Mouse (Mus musculus) limb, embryonic 15.5 days (tissue): ENCODE results near the gene Glod4. TPM values are rescaled to one million over a fixed set of nuclear protein-coding genes. Genes with fewer than 3 reads are reported as not detected.

ENCODE experiments used
- ATAC-seq: fragments of 200-750 bp; cut with Nextera tagmentation; 2 replicates; pipeline ENCODE4 v1.8.0; 2017; ENCODE audit warnings: low read depth, moderate TSS enrichment; ENCODE audit not compliant: insufficient number of reproducible peaks, low FRiP score, low TSS enrichment
- H3K27ac ChIP-seq: fragments of 300-500 bp; sonication (generic); 2 replicates; pipeline ENCODE4 v1.5.1; 2015; ENCODE audit warnings: moderate library complexity, mild to moderate bottlenecking, inconsistent platforms
- H3K27me3 ChIP-seq: fragments of 300-500 bp; sonication (generic); 2 replicates; pipeline ENCODE4 v1.6.1; 2015; ENCODE audit warnings: inconsistent platforms
- H3K36me3 ChIP-seq: fragments of 300-500 bp; sonication (generic); 2 replicates; pipeline ENCODE4 v1.6.1; 2015; ENCODE audit warnings: inconsistent platforms
- H3K4me1 ChIP-seq: fragments of 300-500 bp; sonication (generic); 2 replicates; pipeline ENCODE4 v1.6.1; 2015; ENCODE audit warnings: inconsistent platforms
- H3K4me2 ChIP-seq: fragments of 300-500 bp; sonication (generic); 2 replicates; pipeline ENCODE4 v1.6.1; 2015; ENCODE audit warnings: mild to moderate bottlenecking, inconsistent platforms
- H3K4me3 ChIP-seq: fragments of 300-500 bp; sonication (generic); 2 replicates; pipeline ENCODE4 v1.5.1; 2015; ENCODE audit warnings: mild to moderate bottlenecking, inconsistent platforms
- H3K9ac ChIP-seq: fragments of 300-500 bp; sonication (generic); 2 replicates; pipeline ENCODE4 v1.6.1; 2015; ENCODE audit warnings: inconsistent platforms
- H3K9me3 ChIP-seq: fragments of 300-500 bp; sonication (generic); 2 replicates; pipeline ENCODE4 v1.6.1; 2016; ENCODE audit warnings: inconsistent platforms
- WGBS: fragments of 180-500 bp; shearing (Covaris S2); methylation state at CpG from one replicate; pipeline ENCODE4 v1.1.7; 2015; 5-methylcytosine and 5-hydroxymethylcytosine counted together
- polyA plus RNA-seq: library from polyadenylated mRNA; unstranded; fragments of >200 nt; fragmentation: Nextera tagmentation; extraction: Ambion mirVana; gene quantifications from 2 replicates; pipeline ENCODE4 v1.2.1, GENCODE M21; 2015

The Glod4 gene
- polyA plus RNA-seq, 1 experiment from 2014 or later: 131 TPM

GRCm38 (mm10) chr11:76123517-76123916, 120.0 kb downstream of the Glod4 start:
- Histone ChIP-seq H3K27me3 (no peaks in the 10 kb centered on the region), H3K9ac (no peak overlapping the region), H3K4me2 (no peak overlapping the region), H3K9me3 (no peaks in the 10 kb centered on the region), H3K4me1 (peaks cover 37% of the 10 kb centered on the region), H3K36me3 (peaks cover 2% of the 10 kb centered on the region), H3K4me3 (no peak overlapping the region), H3K27ac (no peak overlapping the region)
- no peak for ATAC-seq
- 90% methylated on average over 1 of the region's 1 CpGs for WGBS

GRCm38 (mm10) chr11:76122571-76122970, 121.0 kb downstream of the Glod4 start:
- H3K27ac ChIP-seq: peak overlapping the region; percentile 62
- no peak for ATAC-seq
- no peak overlapping the region for H3K4me2 ChIP-seq
- no peaks in the 10 kb centered on the region for H3K27me3 ChIP-seq
- H3K4me1 ChIP-seq: peaks cover 37% of the 10 kb centered on the region
- peaks cover 2% of the 10 kb centered on the region for H3K36me3 ChIP-seq
- H3K9ac ChIP-seq: no peak overlapping the region
- no peak overlapping the region for H3K4me3 ChIP-seq
- no peaks in the 10 kb centered on the region for H3K9me3 ChIP-seq
- WGBS: 45% methylated on average over 2 of the region's 2 CpGs

DNA sequence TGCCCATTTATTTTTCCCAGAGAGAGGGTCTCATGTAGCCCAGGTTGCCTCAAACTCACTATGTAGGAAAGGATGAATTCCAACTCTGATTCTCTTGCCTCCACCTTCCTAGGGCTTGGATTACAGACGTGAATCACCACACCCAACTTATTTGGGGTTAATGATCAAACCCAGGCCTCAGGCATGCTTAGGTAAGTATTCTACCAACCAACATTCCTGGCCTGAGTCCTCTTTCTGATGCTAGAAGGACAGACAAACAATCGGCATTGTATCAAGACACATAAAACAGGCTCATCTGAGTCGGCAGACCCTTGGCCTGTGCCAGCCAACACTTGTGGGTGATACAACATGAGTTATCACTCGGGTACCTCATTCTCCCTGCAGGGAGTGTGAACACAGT, 122.4 kb downstream of the Glod4 start:
- H3K4me1 ChIP-seq: peaks cover 37% of the 10 kb centered on the region
- H3K4me2 ChIP-seq: no peak overlapping the region
- WGBS: 75% methylated on average over 4 of the region's 4 CpGs
- no peak overlapping the region for H3K27ac ChIP-seq
- no peak for ATAC-seq
- H3K9me3 ChIP-seq: no peaks in the 10 kb centered on the region
- peaks cover 15% of the 10 kb centered on the region for H3K36me3 ChIP-seq
- H3K4me3 ChIP-seq: no peak overlapping the region
- no peaks in the 10 kb centered on the region for H3K27me3 ChIP-seq
- H3K9ac ChIP-seq: no peak overlapping the region

- 0 out of 2 replicates have a peak, but pooled peaks have one; percentile 44 for ATAC-seq
- 27% methylated on average over 10 of the region's 10 CpGs for WGBS
- Histone ChIP-seq H3K9me3 (no peaks in the 10 kb centered on the region), H3K4me1 (peaks cover 31% of the 10 kb centered on the region), H3K27me3 (no peaks in the 10 kb centered on the region), H3K4me2 (no peak overlapping the region), H3K9ac (no peak overlapping the region), H3K4me3 (no peak overlapping the region), H3K36me3 (peaks cover 19% of the 10 kb centered on the region), H3K27ac (peak overlapping the region; percentile 65)
Measured at GRCm38 (mm10) chr11:76120407-76120901, 123.1 kb downstream of the Glod4 start.

DNA sequence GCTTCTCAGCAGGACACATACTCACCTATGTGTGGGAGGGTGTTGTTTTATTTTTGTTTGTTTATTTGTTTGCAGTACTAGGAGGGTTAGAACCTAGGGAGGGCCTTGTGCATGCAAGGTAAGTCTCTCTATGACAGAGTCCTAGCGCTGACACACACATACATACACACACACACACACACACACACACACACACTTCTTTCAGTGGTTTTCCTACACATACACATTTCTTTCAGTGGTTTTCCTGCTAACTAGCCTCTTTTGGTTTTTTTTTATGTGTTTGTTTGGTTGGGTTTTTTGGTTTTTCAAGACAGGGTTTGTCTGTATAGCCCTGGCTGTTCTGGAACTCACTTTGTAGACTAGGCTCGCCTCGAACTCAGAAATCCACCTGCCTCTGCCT, 133.1 kb downstream of the Glod4 start:
- WGBS: 93% methylated on average over 3 of the region's 3 CpGs
- no peak for ATAC-seq
- H3K4me3 ChIP-seq: no peak overlapping the region

DNA sequence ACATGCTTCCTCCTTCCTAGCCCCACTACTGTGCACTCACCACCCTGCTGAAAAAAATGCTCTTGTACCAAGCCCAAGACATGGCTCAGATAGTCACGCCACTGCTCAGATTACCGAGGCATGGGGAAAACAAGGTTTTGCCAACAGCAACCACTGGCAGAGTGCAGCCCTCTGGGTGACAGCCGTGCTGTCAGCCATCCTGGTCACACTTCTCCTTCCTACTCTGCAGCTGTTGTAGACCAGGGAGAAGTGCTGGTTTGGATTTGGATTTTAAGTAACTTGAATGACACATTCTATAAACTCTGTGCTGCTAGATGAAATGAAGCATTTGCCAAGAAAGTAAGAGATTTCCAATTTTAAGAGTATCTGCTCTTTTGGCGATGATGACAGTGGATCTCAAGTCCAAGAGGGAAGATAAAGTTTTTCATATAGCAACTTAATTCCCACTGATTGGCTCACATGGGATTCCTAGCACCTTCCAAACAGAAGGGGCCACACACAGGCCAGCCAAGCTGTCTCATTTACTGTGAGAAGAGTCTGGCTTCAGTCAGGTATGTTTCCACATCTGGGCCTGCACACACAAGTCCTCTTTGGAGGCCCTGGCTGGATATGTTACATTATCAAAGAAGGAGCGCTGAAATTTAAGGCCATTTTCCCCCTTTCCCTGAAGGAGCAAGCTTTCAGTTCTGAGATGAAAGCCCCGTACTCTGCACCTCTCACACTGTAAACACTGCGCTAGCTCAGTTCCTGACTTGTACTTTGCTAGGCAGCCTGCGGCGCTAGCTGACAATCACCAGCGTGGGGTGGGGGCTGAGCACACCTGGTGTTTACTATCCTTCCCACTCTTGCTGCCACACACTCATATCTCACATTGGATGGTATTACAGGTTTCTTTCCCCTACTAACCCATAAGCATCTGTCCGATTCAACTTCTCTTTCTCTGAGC, 136.7 kb downstream of the Glod4 start:
- Histone ChIP-seq H3K4me1 (peaks cover 22% of the 10 kb centered on the region), H3K36me3 (peaks cover 5% of the 10 kb centered on the region; the same call in 1 of the 2 replicates), H3K4me3 (no peak overlapping the region), H3K27me3 (no peaks in the 10 kb centered on the region), H3K9me3 (no peaks in the 10 kb centered on the region), H3K27ac (peak overlapping the region; percentile 81), H3K9ac (no peak overlapping the region), H3K4me2 (no peak overlapping the region)
- peak; percentile 81 for ATAC-seq
- WGBS: 53% methylated on average over 11 of the region's 11 CpGs

More for the DNA sequence above, 133.1 kb downstream of the Glod4 start:
- H3K27ac ChIP-seq: no peak overlapping the region
- no peak overlapping the region for H3K9ac ChIP-seq
- H3K4me1 ChIP-seq: peaks cover 20% of the 10 kb centered on the region
- no peaks in the 10 kb centered on the region for H3K27me3 ChIP-seq
- H3K4me2 ChIP-seq: no peak overlapping the region
- peaks cover 31% of the 10 kb centered on the region for H3K36me3 ChIP-seq
- H3K9me3 ChIP-seq: no peaks in the 10 kb centered on the region

GRCm38 (mm10) chr11:76101154-76101553, 142.4 kb downstream of the Glod4 start:
- H3K36me3 ChIP-seq: 0 out of 2 replicates have a peak, but pooled peaks cover 4% of the 10 kb centered on the region
- no peaks in the 10 kb centered on the region for H3K9me3 ChIP-seq
- no peak overlapping the region for H3K9ac ChIP-seq
- peak overlapping the region; percentile 40; the same call in 1 of the 2 replicates for H3K27ac ChIP-seq
- no peak overlapping the region for H3K4me3 ChIP-seq
- no peaks in the 10 kb centered on the region for H3K27me3 ChIP-seq
- no peak overlapping the region for H3K4me2 ChIP-seq
- ATAC-seq: 0 out of 2 replicates have a peak, but pooled peaks have one; percentile 52
- H3K4me1 ChIP-seq: peaks cover 35% of the 10 kb centered on the region

GRCm38 (mm10) chr11:76099193-76099975, 144.1 kb downstream of the Glod4 start:
- H3K36me3 ChIP-seq: 0 out of 2 replicates have a peak, but pooled peaks cover 4% of the 10 kb centered on the region
- H3K4me3 ChIP-seq: no peak overlapping the region
- no peaks in the 10 kb centered on the region for H3K27me3 ChIP-seq
- peak; percentile 58; the same call in 1 of the 2 replicates for ATAC-seq
- peaks cover 29% of the 10 kb centered on the region for H3K4me1 ChIP-seq
- no peak overlapping the region for H3K9ac ChIP-seq
- H3K4me2 ChIP-seq: no peak overlapping the region
- WGBS: 28% methylated on average over 4 of the region's 4 CpGs
- H3K9me3 ChIP-seq: no peaks in the 10 kb centered on the region
- peak overlapping the region; percentile 63 for H3K27ac ChIP-seq

- H3K27me3 ChIP-seq: no peaks in the 10 kb centered on the region
- WGBS: 82% methylated on average over 8 of the region's 8 CpGs
Measured at GRCm38 (mm10) chr11:76093610-76094009, 149.9 kb downstream of the Glod4 start.

GRCm38 (mm10) chr11:76089776-76090175, 153.7 kb downstream of the Glod4 start:
- Histone ChIP-seq H3K36me3 (peaks cover 17% of the 10 kb centered on the region), H3K4me1 (no peaks in the 10 kb centered on the region), H3K27ac (no peak overlapping the region), H3K4me3 (no peak overlapping the region), H3K9me3 (no peaks in the 10 kb centered on the region), H3K27me3 (no peaks in the 10 kb centered on the region), H3K9ac (no peak overlapping the region), H3K4me2 (no peak overlapping the region)
- no peak for ATAC-seq
- 67% methylated on average over 6 of the region's 6 CpGs for WGBS

More at GRCm38 (mm10) chr11:76093610-76094009, 149.9 kb downstream of the Glod4 start:
- H3K4me2 ChIP-seq: no peak overlapping the region
- no peak overlapping the region for H3K9ac ChIP-seq
- H3K4me3 ChIP-seq: no peak overlapping the region
- no peaks in the 10 kb centered on the region for H3K9me3 ChIP-seq
- peaks cover under 1% of the 10 kb centered on the region; the same call in 1 of the 2 replicates for H3K4me1 ChIP-seq
- H3K27ac ChIP-seq: no peak overlapping the region
- H3K36me3 ChIP-seq: peaks cover 9% of the 10 kb centered on the region; the same call in 1 of the 2 replicates
- ATAC-seq: no peak

DNA sequence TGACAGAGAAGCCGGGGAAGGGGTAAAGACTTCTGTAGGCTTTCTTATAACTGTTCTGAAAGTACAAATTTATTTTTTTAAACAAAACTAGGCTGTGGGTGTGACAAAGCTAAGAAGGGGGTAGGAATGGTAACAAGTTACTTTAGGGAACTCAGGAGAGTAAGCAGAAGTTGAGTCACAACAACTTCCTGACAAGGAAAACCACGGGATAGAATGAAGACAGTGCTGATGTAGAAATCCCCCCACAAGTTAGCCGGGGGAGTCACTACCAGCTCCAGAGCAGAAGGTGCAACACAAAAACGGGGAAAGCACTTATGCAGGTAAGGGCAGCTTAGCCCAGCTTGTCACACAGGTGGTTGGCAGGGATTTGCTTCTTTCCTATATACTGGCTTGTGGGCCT, 155.0 kb downstream of the Glod4 start:
- ATAC-seq: no peak
- Histone ChIP-seq H3K27ac (no peak overlapping the region), H3K36me3 (peaks cover 17% of the 10 kb centered on the region), H3K4me1 (peaks cover 7% of the 10 kb centered on the region; the same call in 1 of the 2 replicates), H3K9ac (no peak overlapping the region), H3K4me2 (no peak overlapping the region), H3K27me3 (no peaks in the 10 kb centered on the region), H3K9me3 (no peaks in the 10 kb centered on the region), H3K4me3 (no peak overlapping the region)
- 81% methylated on average over 4 of the region's 4 CpGs for WGBS
